Mouse (Mus musculus) CD4-positive, CD25-positive, alpha-beta regulatory T cell, adult 4 months (primary cell): Measurements from ENCODE around the gene Phc2. TPM values are rescaled to one million over a fixed set of nuclear protein-coding genes. Genes with fewer than 3 reads are reported as not detected.
A peak's percentile ranks its signal among the peaks of the same experiment; 100 is the strongest.
"Not testable (repeated sequence)": the region's sequence is repeated elsewhere in the genome, so short reads cannot be mapped to it uniquely, and the experiment has no call there.

Experiments used
- ATAC-seq: one replicate; pipeline ENCODE4 v1.8.0; 2017
- polyA plus RNA-seq, 2 experiments: library from polyadenylated mRNA; unstranded; fragments of 100-300 nt; shearing (Covaris generic); gene quantifications; one replicate each; pipeline ENCODE4 v1.2.1; 2017

Phc2 gene
- 10 to 100 TPM; 13.1 to 14.1 TPM for polyA plus RNA-seq

GRCm38 (mm10) chr4:128654505-128655381, at the start of gene Phc2:
Gene Phc2 (plus strand): TSS chr4:128654702.
- ATAC-seq = peak; percentile 98

- ATAC-seq = no peak
Measured at GRCm38 (mm10) chr4:128606586-128606985, 47.9 kb upstream of the Phc2 start.

GRCm38 (mm10) chr4:128607661-128608060, 46.8 kb upstream of the Phc2 start:
- no peak for ATAC-seq

- ATAC-seq = no peak
Measured at GRCm38 (mm10) chr4:128609276-128609924, 45.1 kb upstream of the Phc2 start.

- ATAC-seq = peak; percentile 98
Measured at GRCm38 (mm10) chr4:128609925-128610402, 44.5 kb upstream of the Phc2 start, which contains the start of gene Zscan20. Gene Zscan20 (minus strand): TSS chr4:128610098.

DNA sequence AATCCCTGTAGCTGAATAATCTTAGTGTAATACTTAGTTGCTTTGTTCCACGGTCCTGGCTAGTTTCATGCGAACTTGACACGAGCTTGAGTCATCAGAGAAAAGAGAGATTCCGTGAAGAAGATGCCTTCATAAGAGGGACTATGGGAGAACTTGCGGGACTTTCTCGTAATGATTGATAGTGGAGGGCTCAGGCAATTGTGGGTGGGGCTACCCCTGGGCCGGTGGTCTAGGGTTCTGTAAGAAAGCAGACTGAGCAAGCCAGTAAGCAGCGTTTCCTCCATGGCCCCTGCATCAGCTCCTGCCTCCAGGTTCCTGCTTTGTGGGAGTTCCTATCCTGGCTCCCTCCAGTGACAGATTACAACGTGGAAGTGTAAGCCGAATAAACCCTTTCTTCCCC, 43.8 kb upstream of the Phc2 start:
- ATAC-seq = no peak

DNA sequence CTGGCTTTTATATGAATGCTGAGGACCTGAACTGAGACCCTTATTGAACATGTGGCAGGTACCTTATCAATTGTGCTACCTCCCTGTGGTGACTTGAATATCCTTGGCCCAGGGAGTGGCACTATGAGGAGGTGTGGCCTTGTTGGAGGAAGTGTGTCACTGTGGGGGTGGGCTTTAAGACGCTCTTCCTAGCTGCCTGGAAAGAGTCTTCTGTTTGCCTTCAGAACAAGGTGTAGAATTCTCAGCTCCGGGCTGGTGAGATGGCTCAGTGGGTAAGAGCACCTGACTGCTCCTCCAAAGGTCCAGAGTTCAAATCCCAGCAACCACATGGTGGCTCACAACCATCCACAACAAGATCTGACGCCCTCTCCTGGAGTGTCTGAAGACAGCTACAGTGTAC, 42.8 kb upstream of the Phc2 start:
- not testable (repeated sequence) for ATAC-seq

DNA sequence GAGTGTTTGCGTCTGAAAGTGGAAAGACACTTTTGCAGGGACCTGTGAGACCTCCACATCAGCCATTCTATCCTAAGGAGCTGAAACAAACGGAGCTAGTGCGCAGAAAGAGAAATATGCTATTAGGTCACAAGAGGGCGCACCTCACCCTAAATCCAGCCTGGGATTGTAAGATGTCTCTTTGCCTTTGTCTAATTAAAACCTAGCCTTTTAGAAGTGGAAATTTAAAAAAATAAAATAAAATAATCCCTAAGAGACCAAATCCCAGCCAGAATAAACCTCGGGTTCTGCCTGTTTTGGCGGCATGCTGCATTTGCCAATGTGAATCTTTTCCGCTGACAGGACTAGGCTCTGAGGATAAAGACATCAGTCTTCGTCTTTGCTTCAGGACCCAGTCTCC, 41.2 kb upstream of the Phc2 start:
- ATAC-seq = no peak

DNA sequence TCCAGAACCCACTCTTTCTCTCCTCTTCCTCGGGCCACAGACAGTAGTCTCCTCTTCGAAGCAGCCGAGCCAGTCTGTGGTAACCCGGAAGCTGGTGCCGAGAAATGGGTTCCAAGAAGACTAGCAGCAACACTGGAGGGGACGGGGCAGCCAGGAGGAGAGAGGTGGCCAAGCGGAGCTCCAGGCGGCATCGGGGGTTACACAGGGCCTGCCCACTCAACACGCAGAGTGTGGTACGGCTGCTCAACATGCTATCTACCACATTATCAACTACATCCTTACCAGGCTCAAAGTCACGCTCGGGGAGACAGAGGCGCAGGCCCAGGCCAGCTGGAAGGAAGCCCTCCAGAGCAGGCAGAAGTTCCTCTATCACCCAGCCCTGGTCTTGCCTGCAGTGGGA, 38.7 kb upstream of the Phc2 start:
- peak; percentile 15 for ATAC-seq

DNA sequence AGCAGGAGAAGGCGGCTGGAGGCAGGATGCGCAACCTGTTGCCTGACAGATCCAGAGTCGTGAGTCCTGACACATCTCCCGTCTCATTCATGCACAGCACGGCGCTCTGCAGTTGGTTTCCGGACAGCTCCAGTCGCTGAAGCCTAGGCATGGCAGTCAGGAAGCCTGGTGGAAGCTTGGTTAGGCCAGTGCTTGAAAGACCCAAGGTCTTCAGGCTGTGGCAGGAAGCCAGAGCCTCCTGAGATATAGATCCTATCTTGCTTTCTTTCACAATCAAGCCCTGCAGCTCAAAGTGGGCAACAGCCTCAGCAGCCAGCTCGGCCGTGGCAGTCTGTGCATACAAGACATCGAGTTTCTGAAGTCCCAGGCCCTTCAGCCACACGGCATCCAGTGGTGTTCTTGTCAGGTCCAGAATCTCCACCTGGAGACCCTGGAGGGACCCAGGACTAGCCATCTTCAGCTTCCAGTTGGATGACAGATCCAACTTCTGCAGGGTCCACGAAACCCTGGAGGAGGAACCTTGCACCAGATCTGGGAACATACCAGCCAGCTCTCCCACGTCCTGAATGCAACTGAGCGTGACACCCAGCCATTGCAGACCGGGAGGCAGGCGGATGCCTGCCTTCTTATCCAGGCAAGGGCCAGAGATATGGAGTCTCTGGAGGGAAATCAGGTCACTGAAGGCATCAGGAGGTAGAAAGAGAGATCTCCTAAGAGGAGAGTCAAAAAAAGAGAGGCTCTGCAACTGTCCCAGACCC, 37.0 kb upstream of the Phc2 start:
- ATAC-seq = peak; percentile 34

- ATAC-seq = peak; percentile 73
Measured at GRCm38 (mm10) chr4:128618246-128618911, 36.1 kb upstream of the Phc2 start, which contains the start of gene Tlr12. Gene Tlr12 (minus strand): TSS chr4:128618619.

DNA sequence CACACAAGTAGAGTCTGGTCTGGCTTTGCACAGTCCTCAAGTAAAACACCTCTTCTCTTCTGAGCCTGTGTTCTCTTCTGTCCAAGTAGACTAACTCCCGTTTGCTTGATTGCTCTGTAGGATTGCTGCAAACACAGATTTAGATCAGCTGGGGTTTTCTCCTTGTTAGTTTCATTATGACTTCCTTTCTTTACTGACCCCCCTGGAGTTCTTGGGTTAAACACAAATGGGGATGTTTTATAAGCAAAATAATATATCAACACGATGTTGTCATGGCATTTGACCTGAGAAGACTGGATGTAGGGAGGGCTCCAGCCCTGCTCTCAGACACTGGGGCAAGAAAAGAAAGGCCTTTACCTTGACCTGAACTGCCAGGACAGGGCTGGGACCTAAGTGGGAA, 35.5 kb upstream of the Phc2 start:
- ATAC-seq = peak; percentile 6

DNA sequence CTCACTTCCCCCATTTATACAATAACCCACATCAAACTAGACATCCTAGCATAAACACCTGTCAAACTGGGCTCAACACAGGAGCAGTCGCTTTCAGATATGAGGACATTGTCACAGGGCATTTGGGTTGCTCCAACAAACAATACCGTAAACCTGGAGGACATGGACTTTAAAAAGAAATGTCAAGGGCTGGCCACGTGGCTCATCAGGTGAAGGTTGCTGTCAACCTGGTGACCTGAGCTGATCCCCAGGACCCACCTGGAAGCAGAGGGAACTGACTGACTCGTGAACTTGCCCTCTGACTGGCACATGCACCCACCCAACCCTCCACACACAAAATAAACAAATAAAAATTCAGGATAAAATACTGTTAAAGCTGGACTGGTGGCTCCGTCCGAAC, 33.9 kb upstream of the Phc2 start:
- no peak for ATAC-seq

GRCm38 (mm10) chr4:128621109-128621508, 33.4 kb upstream of the Phc2 start:
- no peak for ATAC-seq

DNA sequence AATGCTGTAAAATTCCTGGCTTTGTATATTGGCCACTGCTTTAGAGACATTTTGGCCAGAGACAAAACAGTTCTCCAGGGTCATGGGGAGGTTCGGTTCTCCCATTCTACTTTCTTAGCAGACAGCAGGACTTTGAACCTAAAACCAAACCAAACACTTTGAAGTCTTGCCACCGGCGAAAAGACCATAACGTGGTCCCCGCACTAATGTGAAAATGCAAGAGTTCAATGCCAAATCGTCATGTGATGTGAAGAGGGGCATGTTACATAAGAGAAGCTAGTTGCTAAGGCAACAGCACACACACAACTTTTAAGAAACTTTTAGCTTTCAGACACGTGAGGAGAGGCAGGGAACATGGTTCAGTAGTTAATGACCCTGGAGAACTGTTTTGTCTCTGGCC, 19.1 kb upstream of the Phc2 start:
- no peak for ATAC-seq

GRCm38 (mm10) chr4:128635894-128636585, 18.5 kb upstream of the Phc2 start:
- no peak for ATAC-seq

DNA sequence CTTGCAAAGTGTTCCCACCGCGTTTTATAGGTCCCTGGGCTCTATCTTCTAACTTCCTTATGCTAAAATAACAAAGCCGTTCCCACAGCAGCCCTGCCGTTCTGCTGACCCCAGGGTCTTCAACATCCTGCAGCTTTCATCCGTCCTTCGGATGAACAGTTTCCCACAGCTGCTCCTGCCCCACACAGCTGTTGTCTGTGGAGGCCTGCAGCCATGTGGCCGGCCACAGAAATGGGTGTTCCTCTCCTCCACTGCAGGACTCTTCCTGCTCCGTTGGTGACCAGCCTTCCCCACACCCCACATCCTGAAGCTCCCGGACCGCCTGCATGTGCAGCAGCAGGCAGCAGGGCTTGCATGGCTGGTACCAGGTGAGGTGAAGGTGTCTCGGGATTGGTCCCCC, 17.3 kb upstream of the Phc2 start:
- ATAC-seq = no peak

GRCm38 (mm10) chr4:128638265-128638923, 16.1 kb upstream of the Phc2 start:
- ATAC-seq = no peak

GRCm38 (mm10) chr4:128641766-128642717, 12.5 kb upstream of the Phc2 start:
- ATAC-seq = no peak

GRCm38 (mm10) chr4:128645896-128646295, 8.6 kb upstream of the Phc2 start:
- ATAC-seq = no peak
